Mouse (Mus musculus): ENCODE measurements around the gene Jaml. TPM values are rescaled to one million over a fixed set of nuclear protein-coding genes. Genes with fewer than 3 reads are reported as not detected.

The Jaml gene
- total RNA-seq, 2 experiments from 2014 or later = 0.18 TPM; not detected in 1

Other genes with a start within 250 kb of the Jaml start
- 10 to 100 TPM; 67.5 to 70.0 TPM for gene Kmt2a, start 197.9 kb upstream of the Jaml start, total RNA-seq (2021)
- 100 to 1,000 TPM; 325 to 329 TPM for gene Atp5l, start 158.4 kb upstream of the Jaml start, total RNA-seq (2021)
- 100 to 1,000 TPM in 1 of 2 experiments, 10 to 100 TPM in 1; 95.1 to 104 TPM for gene Ube4a, start 113.6 kb upstream of the Jaml start, total RNA-seq (2021)
- gene Cd3g, start 98.8 kb upstream of the Jaml start, total RNA-seq (2021) = not detected
- not detected for gene Cd3d, start 97.4 kb upstream of the Jaml start, total RNA-seq (2021)
- gene Cd3e, start 69.6 kb upstream of the Jaml start, total RNA-seq (2021) = not detected
- gene Mpzl2, start 39.4 kb upstream of the Jaml start, total RNA-seq (2021) = 1 to 10 TPM; 1.3 to 1.5 TPM
- 1 to 10 TPM; 1.7 to 2.1 TPM for gene Mpzl3, start 24.0 kb upstream of the Jaml start, total RNA-seq (2021)
- 10 to 100 TPM; 17.9 to 19.4 TPM for gene Scn2b, start 38.6 kb downstream of the Jaml start, total RNA-seq (2021)
- gene Scn4b, start 59.2 kb downstream of the Jaml start, total RNA-seq (2021) = under 1 TPM; 0.70 to 0.89 TPM
- gene BC049352, start 102.8 kb downstream of the Jaml start, total RNA-seq (2021) = not detected
- not detected for gene Tmprss4, start 124.9 kb downstream of the Jaml start, total RNA-seq (2021)
- under 1 TPM; 0.87 to 0.90 TPM for gene Il10ra, start 190.0 kb downstream of the Jaml start, total RNA-seq (2021)
- not detected for gene Tmprss13, start 239.9 kb downstream of the Jaml start, total RNA-seq (2021)